Mouse (Mus musculus): ENCODE data around the gene Stk31. TPM values are rescaled to one million over a fixed set of nuclear protein-coding genes. Genes with fewer than 3 reads are reported as not detected.
A peak's percentile ranks its signal among the peaks of the same experiment; 100 is the strongest.

The Stk31 gene
- 0.11 and 0.26 TPM in 2 replicates for polyA plus RNA-seq (2016; fragmentation: Nextera tagmentation; extraction: Ambion mirVana)

DNA sequence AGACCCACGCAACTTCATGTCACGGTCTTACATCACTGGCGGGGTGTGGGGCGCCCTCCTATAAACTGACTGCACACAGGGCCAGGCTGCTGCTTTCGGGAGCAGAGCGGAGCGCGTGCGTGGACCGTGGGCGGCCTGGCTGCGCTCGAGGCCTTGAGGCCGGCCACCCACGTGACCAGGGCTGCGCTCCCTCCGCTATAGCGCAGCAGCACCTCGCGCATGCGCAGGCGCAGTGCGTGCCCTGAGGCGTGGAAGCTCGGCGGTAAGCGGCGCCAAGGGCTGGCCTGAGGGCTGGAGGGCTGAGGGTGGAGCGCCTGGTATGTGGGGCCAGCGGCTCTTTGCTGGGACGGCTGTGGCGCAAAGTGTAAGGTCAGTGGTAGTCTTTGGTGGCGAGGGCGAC is at the start of gene Stk31:
Gene Stk31 (plus strand): TSS at position 289 of the 400 bp plus-strand sequence.
- WGBS = 75% methylated on average over 34 of the region's 34 CpGs
- H3K36me3 ChIP-seq = no peaks in the 10 kb centered on the region
- 0 out of 2 replicates have a peak, but pooled peaks cover 6% of the 10 kb centered on the region for H3K9me3 ChIP-seq (replicated peaks)
- no peak within 1 kb of the TSS for H3K9ac ChIP-seq
- H3K27me3 ChIP-seq (replicated peaks) = no peaks in the 10 kb centered on the region
- ATAC-seq (ENCODE audit: insufficient number of reproducible peaks, low FRiP score) = peak; percentile 29; the same call in 1 of the 2 replicates
- H3K27ac ChIP-seq (ENCODE audit: poor library complexity, severe bottlenecking) = no peak within 1 kb of the TSS
- no peaks in the 10 kb centered on the region for H3K4me1 ChIP-seq (replicated peaks)
- no peak within 1 kb of the TSS for H3K4me3 ChIP-seq
- H3K4me2 ChIP-seq = no peak within 1 kb of the TSS

GRCm38 (mm10) chr6:49349826-49350225 is 45.6 kb upstream of the Stk31 start:
- H3K27me3 ChIP-seq (replicated peaks) = no peaks in the 10 kb centered on the region
- H3K9ac ChIP-seq = no peak overlapping the region
- 88% methylated on average over 7 of the region's 7 CpGs for WGBS
- H3K4me2 ChIP-seq = no peak overlapping the region
- no peak overlapping the region for H3K4me3 ChIP-seq
- no peaks in the 10 kb centered on the region for H3K36me3 ChIP-seq
- H3K27ac ChIP-seq (ENCODE audit: poor library complexity, severe bottlenecking) = no peak overlapping the region
- H3K4me1 ChIP-seq (replicated peaks) = no peaks in the 10 kb centered on the region
- peaks cover 12% of the 10 kb centered on the region for H3K9me3 ChIP-seq (replicated peaks)
- no peak for ATAC-seq (ENCODE audit: insufficient number of reproducible peaks, low FRiP score)

GRCm38 (mm10) chr6:49354613-49355012 is 40.8 kb upstream of the Stk31 start:
- Histone ChIP-seq H3K4me1 (replicated peaks) (no peaks in the 10 kb centered on the region), H3K36me3 (no peaks in the 10 kb centered on the region)
- WGBS = 43% methylated on average over 3 of the region's 3 CpGs

GRCm38 (mm10) chr6:49355171-49355570 is 40.2 kb upstream of the Stk31 start:
- Histone ChIP-seq H3K36me3 (no peaks in the 10 kb centered on the region), H3K4me2 (no peak overlapping the region), H3K4me1 (replicated peaks) (no peaks in the 10 kb centered on the region), H3K27ac (ENCODE audit: poor library complexity, severe bottlenecking) (no peak overlapping the region), H3K4me3 (no peak overlapping the region), H3K9me3 (replicated peaks) (0 out of 2 replicates have a peak, but pooled peaks cover 4% of the 10 kb centered on the region), H3K27me3 (replicated peaks) (no peaks in the 10 kb centered on the region), H3K9ac (no peak overlapping the region)
- 72% methylated on average over 4 of the region's 4 CpGs for WGBS
- ATAC-seq (ENCODE audit: insufficient number of reproducible peaks, low FRiP score) = no peak

More at GRCm38 (mm10) chr6:49354613-49355012, 40.8 kb upstream of the Stk31 start:
- Histone ChIP-seq H3K4me3 (no peak overlapping the region), H3K27ac (ENCODE audit: poor library complexity, severe bottlenecking) (no peak overlapping the region), H3K9me3 (replicated peaks) (0 out of 2 replicates have a peak, but pooled peaks cover 7% of the 10 kb centered on the region), H3K9ac (no peak overlapping the region), H3K27me3 (replicated peaks) (no peaks in the 10 kb centered on the region), H3K4me2 (no peak overlapping the region)
- ATAC-seq (ENCODE audit: insufficient number of reproducible peaks, low FRiP score) = no peak

- ATAC-seq (ENCODE audit: insufficient number of reproducible peaks, low FRiP score) = no peak
- Histone ChIP-seq H3K9me3 (replicated peaks) (no peaks in the 10 kb centered on the region), H3K4me3 (no peak overlapping the region), H3K4me2 (no peak overlapping the region), H3K27ac (ENCODE audit: poor library complexity, severe bottlenecking) (no peak overlapping the region), H3K4me1 (replicated peaks) (no peaks in the 10 kb centered on the region), H3K27me3 (replicated peaks) (no peaks in the 10 kb centered on the region), H3K9ac (no peak overlapping the region), H3K36me3 (no peaks in the 10 kb centered on the region)
Measured at GRCm38 (mm10) chr6:49360420-49360819, 35.0 kb upstream of the Stk31 start.

GRCm38 (mm10) chr6:49367159-49368054 is 28.0 kb upstream of the Stk31 start, which contains the start of gene Fam221a:
Gene Fam221a (plus strand): TSS chr6:49367739.
- WGBS = 4% methylated on average over 45 of the region's 49 CpGs
- ATAC-seq (ENCODE audit: insufficient number of reproducible peaks, low FRiP score) = peak; percentile 99
- Histone ChIP-seq H3K9me3 (replicated peaks) (no peaks in the 10 kb centered on the region), H3K4me1 (replicated peaks) (peaks cover 10% of the 10 kb centered on the region), H3K4me2 (peak within 1 kb of the TSS; percentile 78), H3K4me3 (peak within 1 kb of the TSS; percentile 55), H3K27me3 (replicated peaks) (no peaks in the 10 kb centered on the region), H3K36me3 (no peaks in the 10 kb centered on the region), H3K27ac (ENCODE audit: poor library complexity, severe bottlenecking) (peak within 1 kb of the TSS; percentile 31), H3K9ac (peak within 1 kb of the TSS; percentile 68)

DNA sequence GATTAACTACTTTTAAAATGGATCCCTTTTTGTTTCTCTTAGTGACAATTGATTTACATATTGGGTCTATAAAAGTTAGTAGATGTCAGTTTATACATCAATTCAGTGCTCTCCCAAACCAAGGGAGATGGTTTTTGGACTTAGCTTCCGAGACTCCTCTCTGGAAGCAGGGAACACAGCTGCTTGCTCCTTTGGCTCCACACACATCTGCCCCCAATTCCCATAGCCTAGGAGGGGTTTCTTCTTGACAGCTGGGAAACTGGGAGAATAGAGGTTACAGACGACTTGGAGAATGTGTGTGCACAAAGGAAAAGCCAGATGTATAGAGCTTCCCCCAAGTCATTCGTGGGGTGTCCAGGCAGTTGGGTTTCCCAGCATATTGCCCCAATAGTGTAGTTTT is 27.2 kb upstream of the Stk31 start:
- H3K9ac ChIP-seq = peak overlapping the region; percentile 60
- peak overlapping the region; percentile 55 for H3K4me3 ChIP-seq
- no peak for ATAC-seq (ENCODE audit: insufficient number of reproducible peaks, low FRiP score)
- H3K9me3 ChIP-seq (replicated peaks) = no peaks in the 10 kb centered on the region
- no peaks in the 10 kb centered on the region for H3K27me3 ChIP-seq (replicated peaks)
- H3K4me2 ChIP-seq = peak overlapping the region; percentile 78
- no peak overlapping the region for H3K27ac ChIP-seq (ENCODE audit: poor library complexity, severe bottlenecking)
- WGBS = 46% methylated on average over 3 of the region's 3 CpGs
- H3K4me1 ChIP-seq (replicated peaks) = peaks cover 10% of the 10 kb centered on the region
- no peaks in the 10 kb centered on the region for H3K36me3 ChIP-seq

- H3K36me3 ChIP-seq = no peaks in the 10 kb centered on the region
- H3K9me3 ChIP-seq (replicated peaks) = no peaks in the 10 kb centered on the region
- 54% methylated on average over 4 of the region's 4 CpGs for WGBS
- H3K4me2 ChIP-seq = no peak overlapping the region
- H3K27ac ChIP-seq (ENCODE audit: poor library complexity, severe bottlenecking) = no peak overlapping the region
- no peak overlapping the region for H3K9ac ChIP-seq
- peaks cover 10% of the 10 kb centered on the region for H3K4me1 ChIP-seq (replicated peaks)
- H3K27me3 ChIP-seq (replicated peaks) = no peaks in the 10 kb centered on the region
- H3K4me3 ChIP-seq = no peak overlapping the region
- ATAC-seq (ENCODE audit: insufficient number of reproducible peaks, low FRiP score) = no peak
Measured at GRCm38 (mm10) chr6:49372705-49373104, 22.7 kb upstream of the Stk31 start.

DNA sequence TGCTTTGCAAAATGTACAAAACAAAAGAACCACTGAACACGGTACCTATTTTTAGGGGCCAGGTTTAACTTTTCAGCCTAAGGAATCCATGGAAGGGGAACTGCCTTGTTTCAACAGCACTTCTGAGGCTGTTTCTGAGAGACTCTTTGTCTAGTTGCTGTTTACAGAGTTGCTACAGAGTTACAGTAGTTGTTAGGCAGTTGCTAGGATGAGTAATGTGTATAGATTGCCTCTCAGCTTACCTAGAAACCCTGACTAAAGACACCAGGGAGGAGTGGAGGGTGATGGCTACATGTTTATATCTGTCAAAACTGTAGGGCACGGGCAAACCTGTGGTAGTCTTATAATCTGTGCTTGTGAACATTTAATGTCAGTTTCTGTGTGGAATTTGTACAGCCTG is 21.5 kb upstream of the Stk31 start:
- Histone ChIP-seq H3K4me2 (no peak overlapping the region), H3K36me3 (no peaks in the 10 kb centered on the region), H3K27ac (ENCODE audit: poor library complexity, severe bottlenecking) (no peak overlapping the region), H3K27me3 (replicated peaks) (no peaks in the 10 kb centered on the region), H3K9me3 (replicated peaks) (no peaks in the 10 kb centered on the region), H3K4me1 (replicated peaks) (peaks cover 5% of the 10 kb centered on the region; the same call in 1 of the 2 replicates), H3K4me3 (no peak overlapping the region), H3K9ac (no peak overlapping the region)
- ATAC-seq (ENCODE audit: insufficient number of reproducible peaks, low FRiP score) = no peak
- WGBS = 53% methylated on average over 2 of the region's 2 CpGs

GRCm38 (mm10) chr6:49378328-49378727 is 17.1 kb upstream of the Stk31 start:
- Histone ChIP-seq H3K4me1 (replicated peaks) (0 out of 2 replicates have a peak, but pooled peaks cover 3% of the 10 kb centered on the region), H3K9me3 (replicated peaks) (no peaks in the 10 kb centered on the region), H3K4me3 (no peak overlapping the region), H3K27me3 (replicated peaks) (no peaks in the 10 kb centered on the region), H3K4me2 (no peak overlapping the region), H3K9ac (no peak overlapping the region), H3K36me3 (peaks cover 15% of the 10 kb centered on the region), H3K27ac (ENCODE audit: poor library complexity, severe bottlenecking) (no peak overlapping the region)
- no peak for ATAC-seq (ENCODE audit: insufficient number of reproducible peaks, low FRiP score)
- WGBS = 52% methylated on average over 12 of the region's 12 CpGs

DNA sequence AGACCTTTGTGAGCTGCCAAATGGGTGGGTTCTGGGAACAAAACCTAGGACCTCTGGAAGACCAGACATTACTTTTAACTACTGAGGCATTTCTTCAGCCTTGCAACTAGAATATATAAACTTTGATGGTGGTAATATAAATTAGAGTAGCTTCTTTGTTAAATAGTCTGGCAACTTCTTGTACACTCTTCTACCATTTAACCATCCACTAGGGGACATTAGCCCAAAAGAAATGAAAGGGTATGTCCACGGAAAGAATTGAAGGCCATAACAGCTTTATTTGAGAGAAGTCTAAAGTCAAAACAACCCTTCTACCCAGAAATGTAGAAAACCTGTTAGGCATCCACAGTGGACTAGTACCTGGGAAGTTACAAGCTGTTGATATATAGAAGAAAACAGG is 1.1 kb upstream of the Stk31 start:
- Histone ChIP-seq H3K9ac (no peak overlapping the region), H3K27me3 (replicated peaks) (no peaks in the 10 kb centered on the region), H3K36me3 (no peaks in the 10 kb centered on the region), H3K27ac (ENCODE audit: poor library complexity, severe bottlenecking) (no peak overlapping the region), H3K4me2 (no peak overlapping the region), H3K4me1 (replicated peaks) (no peaks in the 10 kb centered on the region), H3K9me3 (replicated peaks) (0 out of 2 replicates have a peak, but pooled peaks cover 6% of the 10 kb centered on the region), H3K4me3 (no peak overlapping the region)
- no peak for ATAC-seq (ENCODE audit: insufficient number of reproducible peaks, low FRiP score)
- WGBS = 60% methylated on average over 1 of the region's 1 CpGs
